Mouse (Mus musculus): Measurements from ENCODE around the gene Pfkl.

DNA sequence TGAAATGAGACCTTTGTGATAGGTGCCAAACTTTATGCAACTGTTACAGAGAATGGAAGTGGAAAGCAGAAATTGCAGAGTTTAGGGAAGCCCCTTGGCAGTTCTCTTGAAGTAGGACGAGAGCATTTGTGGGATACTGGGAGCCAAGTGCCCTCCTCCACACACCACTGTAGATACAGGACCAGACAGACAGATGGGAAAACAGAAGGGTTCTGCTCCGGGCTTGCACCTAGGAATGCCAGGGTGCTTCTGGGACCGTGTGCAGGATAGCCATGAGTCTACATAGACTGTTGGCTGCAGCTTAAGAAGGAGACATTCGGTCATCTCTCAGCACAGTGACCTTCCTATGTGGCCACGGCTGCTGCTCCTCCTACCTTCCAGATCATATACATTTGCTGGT lies 35.1 kb downstream of the Pfkl start:
- TF ChIP-seq POLR2A (IDR thresholded peaks at IDR 0.05; ENCODE audit: borderline replicate concordance, insufficient read depth, low read length): no peak
- TF ChIP-seq CTCF (IDR thresholded peaks at IDR 0.05; ENCODE audit: borderline replicate concordance, insufficient read depth, low read depth, low read length): no peak
